Mouse (Mus musculus) liver, embryonic 12.5 days (tissue): ENCODE measurements around the gene Tspan1. TPM values are rescaled to one million over a fixed set of nuclear protein-coding genes. Genes with fewer than 3 reads are reported as not detected.

ENCODE experiments used
- ATAC-seq: fragments of 200-750 bp; cut with Nextera tagmentation; 2 replicates; pipeline ENCODE4 v1.8.0; 2017; ENCODE audit warnings: moderate number of reproducible peaks, mild to moderate bottlenecking, moderate library complexity
- H3K27ac ChIP-seq: fragments of 300-500 bp; sonication (generic); 2 replicates; pipeline ENCODE4 v1.5.1; 2016; ENCODE audit warnings: mild to moderate bottlenecking
- H3K27me3 ChIP-seq: fragments of 300-500 bp; sonication (generic); replicated peaks from 2 replicates; pipeline ENCODE4 v1.6.1; 2016; ENCODE audit warnings: mild to moderate bottlenecking, moderate library complexity
- H3K36me3 ChIP-seq: fragments of 300-500 bp; sonication (generic); 2 replicates; pipeline ENCODE4 v1.6.1; 2016; ENCODE audit warnings: mild to moderate bottlenecking, moderate library complexity
- H3K4me1 ChIP-seq: fragments of 300-500 bp; sonication (generic); 2 replicates; pipeline ENCODE4 v1.6.1; 2016
- H3K4me2 ChIP-seq: fragments of 300-500 bp; sonication (generic); 2 replicates; pipeline ENCODE4 v1.6.1; 2016; ENCODE audit warnings: mild to moderate bottlenecking, moderate library complexity
- H3K4me3 ChIP-seq: fragments of 300-500 bp; sonication (generic); 2 replicates; pipeline ENCODE4 v1.5.1; 2016; ENCODE audit warnings: mild to moderate bottlenecking, moderate library complexity
- H3K9ac ChIP-seq: fragments of 300-500 bp; sonication (generic); 2 replicates; pipeline ENCODE4 v1.6.1; 2016; ENCODE audit warnings: mild to moderate bottlenecking, moderate library complexity
- H3K9me3 ChIP-seq: fragments of 300-500 bp; sonication (generic); replicated peaks from 2 replicates; pipeline ENCODE4 v1.6.1; 2016; ENCODE audit warnings: mild to moderate bottlenecking, moderate library complexity
- WGBS: fragments of 180-500 bp; shearing (Covaris S2); methylation state at CpG from one replicate; pipeline ENCODE4 v1.1.7; 2016; ENCODE audit not compliant: insufficient replicate concordance; 5-methylcytosine and 5-hydroxymethylcytosine counted together
- polyA plus RNA-seq: library from polyadenylated mRNA; unstranded; fragments of >200 nt; fragmentation: Nextera tagmentation; extraction: Ambion mirVana; gene quantifications from 2 replicates; pipeline ENCODE4 v1.2.1, GENCODE M21; 2016

Gene Tspan1
- polyA plus RNA-seq, 1 experiment from 2014 or later, result not detected

- 15% methylated on average over 7 of the region's 7 CpGs for WGBS
- 0 out of 2 replicates have a peak, but pooled peaks cover 3% of the 10 kb centered on the region for H3K9me3 ChIP-seq
- no peak for ATAC-seq
- no peak overlapping the region for H3K27ac ChIP-seq
- H3K36me3 ChIP-seq, result no peaks in the 10 kb centered on the region
- peak overlapping the region; percentile 82 for H3K4me2 ChIP-seq
- H3K4me3 ChIP-seq, result no peak overlapping the region
- peaks cover 55% of the 10 kb centered on the region for H3K27me3 ChIP-seq
- H3K4me1 ChIP-seq, result peaks cover 12% of the 10 kb centered on the region
- no peak overlapping the region for H3K9ac ChIP-seq
Measured at GRCm38 (mm10) chr4:116143317-116143811, 24.0 kb downstream of the Tspan1 start.

DNA sequence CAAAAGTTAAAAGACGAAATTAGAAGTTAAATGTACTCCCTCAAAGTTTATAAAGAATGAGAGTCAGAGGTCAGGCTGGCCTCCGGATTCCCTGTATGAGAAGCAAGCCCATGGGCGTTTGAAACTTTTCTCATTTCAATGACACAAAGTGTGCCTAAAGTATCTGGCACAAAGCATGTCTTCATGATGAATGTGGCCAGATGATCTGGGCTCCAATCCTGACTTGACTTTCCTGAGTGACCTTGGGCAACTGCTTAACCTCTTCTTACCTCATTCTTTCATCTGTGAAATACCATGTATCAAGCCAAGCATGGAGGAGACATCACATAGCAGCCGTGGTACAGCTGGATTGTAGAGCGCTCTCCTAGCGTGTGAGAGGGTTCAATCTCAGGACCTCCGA lies 25.1 kb downstream of the Tspan1 start:
- no peak overlapping the region for H3K9ac ChIP-seq

GRCm38 (mm10) chr4:116141736-116142135 lies 25.7 kb downstream of the Tspan1 start:
- Histone ChIP-seq H3K27me3 (peaks cover 55% of the 10 kb centered on the region), H3K4me3 (no peak overlapping the region), H3K9ac (no peak overlapping the region), H3K4me1 (peaks cover 12% of the 10 kb centered on the region), H3K4me2 (no peak overlapping the region), H3K36me3 (no peaks in the 10 kb centered on the region), H3K27ac (no peak overlapping the region), H3K9me3 (no peaks in the 10 kb centered on the region)
- ATAC-seq, result no peak
- 42% methylated on average over 1 of the region's 1 CpGs for WGBS

More for the DNA sequence above, 25.1 kb downstream of the Tspan1 start:
- Histone ChIP-seq H3K27me3 (peaks cover 55% of the 10 kb centered on the region), H3K4me2 (no peak overlapping the region), H3K4me1 (peaks cover 12% of the 10 kb centered on the region), H3K36me3 (no peaks in the 10 kb centered on the region), H3K4me3 (no peak overlapping the region), H3K27ac (no peak overlapping the region), H3K9me3 (0 out of 2 replicates have a peak, but pooled peaks cover 2% of the 10 kb centered on the region)
- ATAC-seq, result no peak
- WGBS, result 67% methylated on average over 7 of the region's 7 CpGs

DNA sequence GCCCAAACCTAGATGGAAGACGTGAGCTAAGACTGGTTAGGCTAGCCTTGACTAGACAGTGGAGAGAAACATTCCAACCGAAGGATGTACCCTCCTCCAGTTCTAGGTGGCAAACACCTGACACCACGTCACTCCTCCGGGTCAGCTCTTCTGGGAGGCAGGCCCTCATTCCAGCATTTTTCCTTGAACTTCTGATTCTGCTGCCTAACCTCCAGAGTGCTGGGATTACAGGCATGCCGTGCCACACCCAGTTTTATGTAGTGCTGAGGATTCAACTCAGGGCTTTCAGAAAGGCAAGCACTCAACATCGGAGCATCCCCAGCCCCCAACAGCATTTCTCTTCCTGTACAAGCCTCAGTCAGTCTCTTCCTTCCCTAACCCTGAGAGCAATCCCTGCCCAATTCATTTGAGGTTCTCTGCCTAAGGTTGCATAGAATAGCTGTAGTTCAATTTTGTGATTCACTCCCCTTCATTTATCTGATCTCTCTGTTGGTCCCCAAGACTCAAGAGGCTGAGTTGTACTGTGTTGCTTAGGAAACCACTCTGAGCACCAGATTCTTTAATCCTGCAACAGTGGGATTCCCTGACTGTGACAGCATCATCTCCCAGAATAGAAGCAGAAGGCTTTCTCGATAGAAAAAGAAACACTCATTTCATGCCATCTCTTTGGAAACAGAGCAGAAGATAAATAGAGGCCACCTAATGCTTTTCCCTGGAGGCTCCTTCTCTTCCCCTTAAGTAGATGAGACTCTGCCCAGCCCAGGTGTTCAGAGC lies 26.4 kb downstream of the Tspan1 start:
- 62% methylated on average over 7 of the region's 7 CpGs for WGBS
- peaks cover 55% of the 10 kb centered on the region for H3K27me3 ChIP-seq

DNA sequence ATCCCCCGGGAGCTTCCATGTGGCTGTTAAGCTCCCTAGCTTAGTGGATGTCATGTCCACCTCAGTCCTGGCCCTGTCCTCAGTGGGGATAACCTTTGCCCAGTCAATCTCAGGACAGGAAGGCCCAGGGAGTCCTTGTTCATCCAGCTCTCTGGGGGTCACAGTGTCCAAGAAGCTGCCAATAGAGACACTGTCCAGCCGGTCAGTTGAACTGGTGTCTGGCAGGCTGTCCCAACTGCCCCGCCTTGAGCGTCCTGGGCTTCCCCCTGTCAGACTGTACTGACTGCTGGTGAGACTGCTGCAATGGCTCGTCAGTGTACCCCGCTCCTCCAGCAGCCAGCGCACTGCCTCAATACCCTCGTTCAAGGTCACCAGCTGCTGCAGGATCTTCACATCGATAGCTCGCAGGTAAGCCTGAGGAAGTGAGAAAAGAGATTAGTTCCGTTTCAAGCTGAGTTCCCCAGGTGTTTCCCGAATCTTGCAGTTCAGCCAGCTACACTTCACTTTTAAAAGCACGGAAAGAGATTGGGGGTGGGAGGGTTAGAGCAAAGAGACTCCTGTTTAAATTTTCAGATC lies 29.9 kb downstream of the Tspan1 start:
- Histone ChIP-seq H3K4me2 (no peak overlapping the region), H3K27ac (no peak overlapping the region), H3K9me3 (no peaks in the 10 kb centered on the region), H3K27me3 (peaks cover 23% of the 10 kb centered on the region), H3K36me3 (no peaks in the 10 kb centered on the region), H3K4me3 (no peak overlapping the region), H3K4me1 (no peaks in the 10 kb centered on the region), H3K9ac (no peak overlapping the region)
- WGBS, result 48% methylated on average over 13 of the region's 13 CpGs
- ATAC-seq, result no peak

More for the DNA sequence above, 26.4 kb downstream of the Tspan1 start:
- Histone ChIP-seq H3K4me3 (no peak overlapping the region), H3K27ac (no peak overlapping the region), H3K4me1 (peaks cover 12% of the 10 kb centered on the region), H3K4me2 (no peak overlapping the region), H3K9me3 (no peaks in the 10 kb centered on the region), H3K9ac (no peak overlapping the region), H3K36me3 (no peaks in the 10 kb centered on the region)
- ATAC-seq, result no peak

GRCm38 (mm10) chr4:116134990-116135389 lies 32.4 kb downstream of the Tspan1 start:
- Histone ChIP-seq H3K27ac (no peak overlapping the region), H3K4me1 (no peaks in the 10 kb centered on the region), H3K27me3 (no peaks in the 10 kb centered on the region), H3K36me3 (peaks cover 5% of the 10 kb centered on the region; the same call in 1 of the 2 replicates), H3K9me3 (no peaks in the 10 kb centered on the region), H3K9ac (no peak overlapping the region), H3K4me3 (no peak overlapping the region), H3K4me2 (no peak overlapping the region)
- 51% methylated on average over 2 of the region's 2 CpGs for WGBS
- ATAC-seq, result no peak

DNA sequence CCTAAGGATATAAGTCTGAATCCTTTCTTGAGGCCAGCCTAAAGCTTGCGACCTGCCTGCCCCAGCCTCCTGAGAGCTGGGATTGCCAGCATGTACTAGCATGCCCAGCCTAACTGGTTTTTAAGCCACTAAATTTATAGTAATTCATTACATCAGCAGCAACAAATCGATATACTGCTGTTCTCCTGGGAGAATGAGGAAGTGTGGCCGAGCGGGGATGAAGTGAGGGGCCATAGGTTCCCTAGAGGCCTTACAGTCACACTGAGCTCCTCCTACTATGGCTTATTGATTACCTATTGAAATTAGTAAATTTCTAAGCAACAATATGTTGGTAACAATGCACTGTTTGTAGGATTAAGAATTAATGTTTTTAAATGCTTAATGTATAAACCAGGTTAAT lies 34.3 kb downstream of the Tspan1 start:
- Histone ChIP-seq H3K27me3 (no peaks in the 10 kb centered on the region), H3K4me1 (no peaks in the 10 kb centered on the region), H3K9ac (no peak overlapping the region), H3K4me2 (no peak overlapping the region), H3K27ac (no peak overlapping the region), H3K4me3 (no peak overlapping the region), H3K36me3 (peaks cover 5% of the 10 kb centered on the region; the same call in 1 of the 2 replicates), H3K9me3 (no peaks in the 10 kb centered on the region)
- WGBS, result 48% methylated on average over 4 of the region's 4 CpGs
- no peak for ATAC-seq

DNA sequence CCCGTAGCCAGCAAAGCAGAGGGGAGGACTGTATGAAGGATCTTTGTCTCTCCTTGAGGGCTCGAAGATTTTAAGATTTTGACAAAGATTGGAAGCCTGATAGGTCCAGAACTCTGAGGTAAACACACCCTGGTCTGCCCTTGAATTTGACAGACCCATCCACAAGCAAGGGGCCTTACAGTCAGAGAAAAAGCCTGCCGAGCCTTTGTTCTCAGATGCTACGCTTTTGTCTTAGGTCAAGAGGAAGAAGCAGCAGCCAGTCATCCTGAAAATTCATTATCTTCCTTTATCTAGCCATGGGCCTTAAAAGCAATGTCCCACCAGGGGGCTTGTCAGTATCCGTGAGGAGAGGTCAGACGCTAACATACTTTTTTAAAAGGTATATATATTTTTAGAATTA lies 39.4 kb downstream of the Tspan1 start:
- Histone ChIP-seq H3K36me3 (peaks cover 5% of the 10 kb centered on the region; the same call in 1 of the 2 replicates), H3K9ac (no peak overlapping the region), H3K4me3 (no peak overlapping the region), H3K4me2 (no peak overlapping the region), H3K9me3 (no peaks in the 10 kb centered on the region), H3K4me1 (peaks cover 22% of the 10 kb centered on the region), H3K27me3 (no peaks in the 10 kb centered on the region), H3K27ac (no peak overlapping the region)
- WGBS, result 73% methylated on average over 6 of the region's 6 CpGs
- ATAC-seq, result no peak

- peak; percentile 48 for ATAC-seq
- Histone ChIP-seq H3K4me2 (0 out of 2 replicates have a peak overlapping the region, but pooled peaks have one; percentile 23), H3K4me3 (no peak overlapping the region), H3K9me3 (no peaks in the 10 kb centered on the region), H3K9ac (no peak overlapping the region), H3K27me3 (no peaks in the 10 kb centered on the region), H3K4me1 (peaks cover 36% of the 10 kb centered on the region), H3K36me3 (peaks cover 6% of the 10 kb centered on the region; the same call in 1 of the 2 replicates), H3K27ac (no peak overlapping the region)
- 54% methylated on average over 4 of the region's 4 CpGs for WGBS
Measured at GRCm38 (mm10) chr4:116125803-116126386, 41.5 kb downstream of the Tspan1 start.

GRCm38 (mm10) chr4:116123602-116124519 lies 43.5 kb downstream of the Tspan1 start, which contains the start of the genes Rad54l and Pomgnt1:
Rad54l (minus strand) TSS chr4:116123690.
Pomgnt1 (plus strand) TSS chr4:116123840.
- H3K4me2 ChIP-seq, result peak within 1 kb of the TSS; percentile 86
- H3K4me1 ChIP-seq, result peaks cover 36% of the 10 kb centered on the region
- no peaks in the 10 kb centered on the region for H3K27me3 ChIP-seq
- peak; percentile 96 for ATAC-seq
- peak within 1 kb of the TSS; percentile 72 for H3K4me3 ChIP-seq
- H3K27ac ChIP-seq, result peak within 1 kb of the TSS; percentile 80
- H3K9ac ChIP-seq, result peak within 1 kb of the TSS; percentile 77
- 5% methylated on average over 24 of the region's 24 CpGs for WGBS
- peaks cover 24% of the 10 kb centered on the region for H3K36me3 ChIP-seq
- H3K9me3 ChIP-seq, result no peaks in the 10 kb centered on the region

DNA sequence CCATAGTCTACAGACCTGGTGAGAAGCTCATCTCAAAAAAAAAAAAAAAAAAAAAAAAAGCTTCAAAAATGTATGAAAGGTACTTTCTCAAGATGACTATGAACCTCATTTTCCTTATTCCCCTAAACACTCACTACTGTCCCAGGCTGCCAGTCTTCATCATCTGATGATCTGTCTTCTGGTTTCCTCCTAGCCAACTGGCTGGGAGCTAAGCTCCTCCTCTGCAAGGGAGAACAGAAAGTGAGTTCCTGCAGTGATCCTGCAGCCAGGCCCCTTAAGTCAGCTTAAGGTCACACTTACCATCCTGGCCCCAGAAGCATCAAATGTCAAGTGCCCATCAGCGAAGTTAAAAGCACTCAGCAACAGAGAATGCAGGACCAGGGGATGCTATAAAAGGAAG lies 44.6 kb downstream of the Tspan1 start:
- H3K4me3 ChIP-seq, result peak overlapping the region; percentile 72
- H3K9ac ChIP-seq, result peak overlapping the region; percentile 77
- peaks cover 34% of the 10 kb centered on the region for H3K36me3 ChIP-seq
- H3K27me3 ChIP-seq, result no peaks in the 10 kb centered on the region
- 4% methylated on average over 1 of the region's 1 CpGs for WGBS
- peak overlapping the region; percentile 80 for H3K27ac ChIP-seq
- H3K9me3 ChIP-seq, result no peaks in the 10 kb centered on the region
- peak overlapping the region; percentile 86 for H3K4me2 ChIP-seq
- ATAC-seq, result no peak
- H3K4me1 ChIP-seq, result peaks cover 36% of the 10 kb centered on the region
